In the genomic region with DNA sequence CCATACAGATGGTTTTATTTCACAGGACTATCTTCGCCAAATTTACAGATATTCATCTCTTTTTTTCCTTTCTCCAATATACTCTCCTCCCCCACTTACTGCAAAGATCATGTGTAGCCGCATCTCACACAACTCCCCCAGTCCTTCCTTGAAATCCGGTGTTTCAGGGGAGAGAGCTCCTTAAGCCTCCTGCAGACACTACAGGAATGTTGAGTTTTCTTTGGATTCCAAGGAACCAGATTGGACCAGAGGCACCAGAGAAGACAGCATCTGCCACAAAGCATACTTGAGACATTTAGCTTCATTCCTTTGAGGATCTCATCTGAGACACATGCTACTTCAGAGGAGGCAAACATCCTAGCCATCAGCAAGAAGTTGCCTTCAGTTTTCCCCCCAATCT, we compare ENCODE assay signal across 31 mouse cellular contexts.
A peak's percentile ranks its signal among the peaks of the same experiment; 100 is the strongest.
DNase-seq lines count a peak whose midpoint lies in the region; ATAC-seq and TF ChIP-seq lines count a peak whose summit lies in the region.
"Had no signal": no experiment of that assay in that cellular context is flagged by ENCODE, and none has a peak within 500 bp of the region (broad histone marks: within the 10 kb centered on the region; RNA-seq: fewer than 3 reads in every experiment).

No protein-coding gene starts in this region.

- H3K36me3 ChIP-seq in forebrain, postnatal 0 days (ENCODE audit: insufficient read depth), result no peaks in the 10 kb centered on the region
- H3K36me3 ChIP-seq in forebrain, embryonic 11.5 days (ENCODE audit: control insufficient read depth, insufficient read depth, low read length), result no peaks in the 10 kb centered on the region
- H3K36me3 ChIP-seq: forebrain, embryonic 15.5 days; hindbrain, embryonic 12.5 days; intestine, embryonic 15.5 days; stomach, embryonic 15.5 days had no signal

- H3K9me3 ChIP-seq in forebrain, postnatal 0 days (ENCODE audit: low read length), result no peaks in the 10 kb centered on the region
- no peaks in the 10 kb centered on the region for H3K9me3 ChIP-seq in forebrain, embryonic 11.5 days (ENCODE audit: control insufficient read depth, low read length)
- H3K9me3 ChIP-seq: forebrain, embryonic 15.5 days; hindbrain, embryonic 12.5 days; intestine, embryonic 15.5 days; stomach, embryonic 15.5 days had no signal

- DNase-seq in forebrain, postnatal 0 days, result peak; percentile 46
- DNase-seq in forebrain, embryonic 11.5 days (ENCODE audit: low spot score), result no peak
- peak; percentile 21 to 25 for DNase-seq in layer of hippocampus, adult 2 months (ENCODE audit: low spot score in 2 of 2)
- DNase-seq in layer of hippocampus, adult 9-10 months (ENCODE audit: low spot score), result no peak
- DNase-seq in right cerebral cortex, postnatal 10 days (ENCODE audit: low spot score in 2 of 2), result peak; percentile 23 to 51
- no peak for DNase-seq in right cerebral cortex, postnatal 4 days
- DNase-seq in telencephalon, adult 2 months (ENCODE audit: low read depth, low spot score), result peak; percentile 74
- no peak for DNase-seq in adrenal gland, adult 18-20 months (ENCODE audit: low spot score in 2 of 2)
- DNase-seq: adrenal gland, adult 8-10 months; cerebellum, adult 8-10 months; cerebellum, postnatal 36 days; gastrocnemius, adult 2 months; gastrocnemius, postnatal 36 days; heart, adult 18-20 months; heart, postnatal 36 days; kidney, adult 2 months; kidney, postnatal 36 days; liver; lung, embryonic 14.5 days; lung, postnatal 14 days; midbrain, embryonic 14.5 days; thymus, adult 2 months; thymus, postnatal 36 days had no signal

- no peak overlapping the region for H3K27ac ChIP-seq in forebrain, postnatal 0 days (ENCODE audit: low read depth, low read length)
- no peak overlapping the region for H3K27ac ChIP-seq in forebrain, embryonic 11.5 days (ENCODE audit: low read depth, low read length)
- H3K27ac ChIP-seq in layer of hippocampus, adult 2 months, result no peak overlapping the region; the same call in 1 of the 2 replicates
- H3K27ac ChIP-seq: forebrain, embryonic 15.5 days; gastrocnemius, adult 2 months; hindbrain, embryonic 12.5 days; hindbrain, postnatal 0 days; intestine, embryonic 15.5 days; liver, embryonic 14.5 days; stomach, embryonic 15.5 days had no signal

- ATAC-seq in forebrain, postnatal 0 days, result peak; percentile 70
- ATAC-seq in forebrain, embryonic 11.5 days (replicated peaks; ENCODE audit: low FRiP score), result no peak
- ATAC-seq: activated CD4-positive, CD25-positive, alpha-beta regulatory T cell, adult 4 months; forebrain, embryonic 15.5 days; hindbrain, postnatal 0 days; intestine, embryonic 15.5 days had no signal

- no peak overlapping the region for H3K4me2 ChIP-seq in forebrain, postnatal 0 days (ENCODE audit: low read depth)
- no peak overlapping the region for H3K4me2 ChIP-seq in forebrain, embryonic 11.5 days (ENCODE audit: low read depth, low read length, severe bottlenecking)
- H3K4me2 ChIP-seq: forebrain, embryonic 15.5 days; heart, embryonic 11.5 days; hindbrain, embryonic 12.5 days; intestine, embryonic 15.5 days; lung, embryonic 14.5 days; stomach, embryonic 15.5 days had no signal

- H3K9ac ChIP-seq in forebrain, postnatal 0 days, result no peak overlapping the region
- H3K9ac ChIP-seq in forebrain, embryonic 11.5 days (ENCODE audit: low read length), result no peak overlapping the region
- H3K9ac ChIP-seq: forebrain, embryonic 15.5 days; hindbrain, embryonic 12.5 days; intestine, embryonic 15.5 days; liver, embryonic 14.5 days; lung, embryonic 14.5 days; stomach, embryonic 15.5 days had no signal

- H3K4me1 ChIP-seq in forebrain, postnatal 0 days (ENCODE audit: insufficient read depth), result no peaks in the 10 kb centered on the region
- no peaks in the 10 kb centered on the region for H3K4me1 ChIP-seq in forebrain, embryonic 11.5 days (replicated peaks; ENCODE audit: control insufficient read depth, insufficient read depth, low read length)
- H3K4me1 ChIP-seq: forebrain, embryonic 15.5 days; hindbrain, embryonic 12.5 days; intestine, embryonic 15.5 days; stomach, embryonic 15.5 days had no signal

- H3K4me3 ChIP-seq in forebrain, postnatal 0 days (ENCODE audit: low read depth, low read length), result no peak overlapping the region
- H3K4me3 ChIP-seq in forebrain, embryonic 11.5 days (ENCODE audit: low read depth, low read length), result no peak overlapping the region
- no peak overlapping the region for H3K4me3 ChIP-seq in layer of hippocampus, adult 2 months
- H3K4me3 ChIP-seq: forebrain, embryonic 15.5 days; gastrocnemius, adult 2 months; hindbrain, embryonic 12.5 days; intestine, embryonic 15.5 days; stomach, embryonic 15.5 days had no signal

- H3K27me3 ChIP-seq in forebrain, postnatal 0 days (ENCODE audit: insufficient read depth, low read length), result no peaks in the 10 kb centered on the region
- H3K27me3 ChIP-seq in forebrain, embryonic 11.5 days (ENCODE audit: control insufficient read depth, insufficient read depth, low read length), result no peaks in the 10 kb centered on the region
- H3K27me3 ChIP-seq: forebrain, embryonic 15.5 days; hindbrain, embryonic 12.5 days; intestine, embryonic 15.5 days; stomach, embryonic 15.5 days had no signal

- TF ChIP-seq CTCF in forebrain, postnatal 0 days (IDR thresholded peaks at IDR 0.05; ENCODE audit: low read depth), result no peak
- no peak for TF ChIP-seq CTCF in layer of hippocampus, adult 2 months (conservative IDR thresholded peaks at IDR 0.05)

- WGBS in forebrain, postnatal 0 days, result 88% methylated on average over 3 of the region's 3 CpGs
- WGBS in forebrain, embryonic 11.5 days, result 87% methylated on average over 3 of the region's 3 CpGs

Comparison
In these comparisons a context has a peak if more than half of its experiments do, and no peak if none do; other contexts are left out.
1. DNase-seq: peak in forebrain, postnatal 0 days (single experiment), layer of hippocampus, adult 2 months (2 of 2), right cerebral cortex, postnatal 10 days (2 of 2) and telencephalon, adult 2 months (single experiment); none in forebrain, embryonic 11.5 days (single experiment), layer of hippocampus, adult 9-10 months (single experiment), right cerebral cortex, postnatal 4 days (single experiment) and adrenal gland, adult 18-20 months (0 of 2).